Mouse (Mus musculus) MEL (cell line): ENCODE results near the gene Pum1.

Source experiments
- CHD1 ChIP-seq: IDR thresholded peaks from 2 replicates; pipeline ENCODE4 v1.6.1; 2012; ENCODE audit warnings: low read depth, mild to moderate bottlenecking, inconsistent platforms, low read length, improper control_type of control experiment
- CHD2 ChIP-seq: IDR thresholded peaks from 2 replicates; pipeline ENCODE4 v1.6.1; 2011; ENCODE audit warnings: low read length, improper control_type of control experiment
- CTCF ChIP-seq, 3 experiments: IDR thresholded peaks in 2 of 3; conservative IDR thresholded peaks in 1 of 3; 2 replicates each; pipeline ENCODE4 v1.5.1; 2011 to 2012; ENCODE audit warnings: low read length in 3 of 3, low read depth in 2 of 3, mild to moderate bottlenecking in 2 of 3, improper control_type of control experiment in 1 of 3, inconsistent platforms in 1 of 3, mixed read lengths in 1 of 3, moderate library complexity in 1 of 3; ENCODE audit not compliant: control insufficient read depth in 1 of 3, insufficient read depth in 1 of 3, poor library complexity in 1 of 3, severe bottlenecking in 1 of 3
- EP300 ChIP-seq, 2 experiments: IDR thresholded peaks; 2 replicates each; pipeline ENCODE4 v1.6.1; 2011; ENCODE audit warnings: improper control_type of control experiment in 2 of 2, low read length in 2 of 2, low read depth in 1 of 2, mild to moderate bottlenecking in 1 of 2
- ETS1 ChIP-seq: IDR thresholded peaks from 2 replicates; pipeline ENCODE4 v1.6.1; 2012; ENCODE audit warnings: low read depth, mild to moderate bottlenecking, inconsistent platforms, low read length, improper control_type of control experiment, moderate library complexity
- KAT2A ChIP-seq: conservative IDR thresholded peaks from 2 replicates; pipeline ENCODE4 v1.6.1; 2012; ENCODE audit warnings: low read depth, low read length, improper control_type of control experiment, inconsistent platforms
- NELFE ChIP-seq: IDR thresholded peaks from 2 replicates; pipeline ENCODE4 v1.6.1; 2011; ENCODE audit warnings: low read depth, low read length, improper control_type of control experiment
- TAL1 ChIP-seq: IDR thresholded peaks from 2 replicates; pipeline ENCODE4 v1.6.1; 2012; ENCODE audit warnings: mild to moderate bottlenecking, inconsistent platforms, low read length, moderate library complexity, mixed read lengths
- ZC3H11A ChIP-seq: IDR thresholded peaks from 2 replicates; pipeline ENCODE4 v1.6.1; 2012; ENCODE audit warnings: low read depth, mild to moderate bottlenecking, inconsistent platforms, low read length, improper control_type of control experiment

- TF ChIP-seq ZC3H11A (no peak), CHD2 (no peak), EP300 (IDR thresholded peaks at IDR 0.05; ENCODE audit: low read depth in 1 of 2, low read length in 2 of 2) (no peak), CTCF (IDR thresholded peaks at IDR 0.05 in 2 of 3, conservative IDR thresholded peaks at IDR 0.05 in 1 of 3; ENCODE audit: control insufficient read depth in 1 of 3, insufficient read depth in 1 of 3, low read depth in 2 of 3, low read length in 3 of 3, poor library complexity in 1 of 3, severe bottlenecking in 1 of 3) (no peak), NELFE (no peak), ETS1 (no peak), CHD1 (no peak), KAT2A (no peak), TAL1 (peak; percentile 57)
These were observed 8.1 kb downstream of the Pum1 start for GRCm38 (mm10) chr4:130671079-130671845.
